Mouse (Mus musculus) CH12.LX (cell line): ENCODE measurements around the gene Zfp420.

Experiments
- CHD1 ChIP-seq: IDR thresholded peaks from 2 replicates; pipeline ENCODE4 v1.6.1; 2012; ENCODE audit warnings: low read depth, low read length, improper control_type of control experiment, inconsistent platforms
- JUND ChIP-seq: conservative IDR thresholded peaks from 2 replicates; pipeline ENCODE4 v1.6.1; 2011; ENCODE audit warnings: low read depth, low read length, improper control_type of control experiment
- POLR2A ChIP-seq: IDR thresholded peaks from 2 replicates; pipeline ENCODE4 v1.6.1; 2011; ENCODE audit warnings: low read depth, mild to moderate bottlenecking, improper control_type of control experiment, low read length
- RAD21 ChIP-seq: IDR thresholded peaks from 2 replicates; pipeline ENCODE4 v1.6.1; 2011; ENCODE audit warnings: low read depth, mild to moderate bottlenecking, low read length, improper control_type of control experiment, moderate library complexity
- SIN3A ChIP-seq: IDR thresholded peaks from 2 replicates; pipeline ENCODE4 v1.6.1; 2012; ENCODE audit warnings: low read length, improper control_type of control experiment, inconsistent platforms
- TCF12 ChIP-seq: IDR thresholded peaks from 2 replicates; pipeline ENCODE4 v1.6.1; 2014; ENCODE audit warnings: low read depth, mild to moderate bottlenecking, inconsistent platforms, low read length, improper control_type of control experiment

GRCm38 (mm10) chr7:29898351-29898750 is 38.6 kb downstream of the Zfp420 start:
- TF ChIP-seq POLR2A (no peak), SIN3A (no peak), CHD1 (no peak), JUND (no peak), RAD21 (no peak), TCF12 (no peak)
